Mouse (Mus musculus): ENCODE measurements around the gene Srd5a1. TPM values are rescaled to one million over a fixed set of nuclear protein-coding genes. Genes with fewer than 3 reads are reported as not detected.
A peak's percentile ranks its signal among the peaks of the same experiment; 100 is the strongest.

Srd5a1 gene
- polyA plus RNA-seq, 1 experiment, result 1.4 TPM

GRCm38 (mm10) chr13:69532101-69532892, 78.9 kb downstream of the Srd5a1 start:
- peak overlapping the region; percentile 96 for H3K4me3 ChIP-seq (ENCODE audit: insufficient read depth, low read depth, low read length)
- H3K27ac ChIP-seq (replicated peaks; ENCODE audit: low read depth, low read length), result no peak overlapping the region
- peaks cover 20% of the 10 kb centered on the region for H3K4me1 ChIP-seq (ENCODE audit: control insufficient read depth, insufficient read depth, insufficient read length, low read length)

GRCm38 (mm10) chr13:69531431-69531830, 79.8 kb downstream of the Srd5a1 start:
- H3K4me3 ChIP-seq (ENCODE audit: insufficient read depth, low read depth, low read length), result no peak overlapping the region
- peaks cover 20% of the 10 kb centered on the region for H3K4me1 ChIP-seq (ENCODE audit: control insufficient read depth, insufficient read depth, insufficient read length, low read length)
- H3K27ac ChIP-seq (replicated peaks; ENCODE audit: low read depth, low read length), result no peak overlapping the region

- Histone ChIP-seq H3K4me1 (ENCODE audit: control insufficient read depth, insufficient read depth, insufficient read length, low read length) (peaks cover 23% of the 10 kb centered on the region), H3K4me3 (ENCODE audit: insufficient read depth, low read depth, low read length) (no peak overlapping the region), H3K27ac (replicated peaks; ENCODE audit: low read depth, low read length) (no peak overlapping the region)
Observed at GRCm38 (mm10) chr13:69530951-69531350, 80.3 kb downstream of the Srd5a1 start.

- Histone ChIP-seq H3K4me3 (ENCODE audit: insufficient read depth, low read depth, low read length) (no peak overlapping the region), H3K4me1 (ENCODE audit: control insufficient read depth, insufficient read depth, insufficient read length, low read length) (peaks cover 24% of the 10 kb centered on the region), H3K27ac (replicated peaks; ENCODE audit: low read depth, low read length) (no peak overlapping the region)
Observed at GRCm38 (mm10) chr13:69530156-69530555, 81.1 kb downstream of the Srd5a1 start.

- Histone ChIP-seq H3K27ac (replicated peaks; ENCODE audit: low read depth, low read length) (no peak overlapping the region), H3K4me1 (ENCODE audit: control insufficient read depth, insufficient read depth, insufficient read length, low read length) (peaks cover 24% of the 10 kb centered on the region), H3K4me3 (ENCODE audit: insufficient read depth, low read depth, low read length) (no peak overlapping the region)
Observed at GRCm38 (mm10) chr13:69528531-69528930, 82.7 kb downstream of the Srd5a1 start.

- H3K27ac ChIP-seq (replicated peaks; ENCODE audit: low read depth, low read length), result 0 out of 2 replicates have a peak overlapping the region, but pooled peaks have one; percentile 8
- H3K4me3 ChIP-seq (ENCODE audit: insufficient read depth, low read depth, low read length), result no peak overlapping the region
- H3K4me1 ChIP-seq (ENCODE audit: control insufficient read depth, insufficient read depth, insufficient read length, low read length), result peaks cover 13% of the 10 kb centered on the region
Observed at GRCm38 (mm10) chr13:69525867-69526266, 85.4 kb downstream of the Srd5a1 start.

GRCm38 (mm10) chr13:69524158-69524530, 87.1 kb downstream of the Srd5a1 start:
- no peak overlapping the region for H3K4me3 ChIP-seq (ENCODE audit: insufficient read depth, low read depth, low read length)
- H3K4me1 ChIP-seq (ENCODE audit: control insufficient read depth, insufficient read depth, insufficient read length, low read length), result peaks cover 10% of the 10 kb centered on the region
- H3K27ac ChIP-seq (replicated peaks; ENCODE audit: low read depth, low read length), result no peak overlapping the region

Other genes with a start within 250 kb of the Srd5a1 start
- gene Nsun2, start 77.7 kb downstream of the Srd5a1 start, polyA plus RNA-seq (2012; ENCODE audit: insufficient read depth, insufficient read length, missing spikeins), result 18.9 and 23.8 TPM in 2 replicates
- 3.6 and 4.1 TPM in 2 replicates for gene Tent4a, start 76.8 kb downstream of the Srd5a1 start, polyA plus RNA-seq (2012; ENCODE audit: insufficient read depth, insufficient read length, missing spikeins)
- gene Ube2ql1, start 128.4 kb upstream of the Srd5a1 start, polyA plus RNA-seq (2012; ENCODE audit: insufficient read depth, insufficient read length, missing spikeins), result 5.2 and 20.3 TPM in 2 replicates
- gene Med10, start 191.0 kb upstream of the Srd5a1 start, polyA plus RNA-seq (2012; ENCODE audit: insufficient read depth, insufficient read length, missing spikeins), result 42.5 and 89.3 TPM in 2 replicates

All from brown adipose tissue, adult 24 weeks (tissue).